Mouse (Mus musculus) layer of hippocampus, adult 6 months (tissue): ENCODE results near the gene Dlg4. TPM values are rescaled to one million over a fixed set of nuclear protein-coding genes. Genes with fewer than 3 reads are reported as not detected.

Experiments
- long read RNA-seq, 2 experiments: library from polyadenylated mRNA; unstranded; transcript quantifications; one replicate each; pipeline ENCODE4 v2.0.0; 2019 to 2020
- microRNA-seq: library from miRNA; unstranded; fragments of <30 nt; microRNA quantifications from one replicate; pipeline ENCODE4 v1.2.0, GENCODE M21; 2020
- polyA plus RNA-seq: library from polyadenylated mRNA; unstranded; fragments of <200 nt; fragmentation: Nextera tagmentation; gene quantifications from 2 replicates; pipeline ENCODE4 v1.2.3, GENCODE M21; 2021

Gene Dlg4
- 64.5 and 70.1 TPM in 2 replicates for polyA plus RNA-seq
- long read RNA-seq, experiment 1, partial matches to known transcripts = 6 of 14 reads
- long read RNA-seq, experiment 1, other reads (novel, unspliced or antisense) = 8 of 14 reads
- long read RNA-seq, experiment 2, partial matches to known transcripts = 10 of 23 reads
- long read RNA-seq, experiment 2, other reads (novel, unspliced or antisense) = 10 of 23 reads

DNA sequence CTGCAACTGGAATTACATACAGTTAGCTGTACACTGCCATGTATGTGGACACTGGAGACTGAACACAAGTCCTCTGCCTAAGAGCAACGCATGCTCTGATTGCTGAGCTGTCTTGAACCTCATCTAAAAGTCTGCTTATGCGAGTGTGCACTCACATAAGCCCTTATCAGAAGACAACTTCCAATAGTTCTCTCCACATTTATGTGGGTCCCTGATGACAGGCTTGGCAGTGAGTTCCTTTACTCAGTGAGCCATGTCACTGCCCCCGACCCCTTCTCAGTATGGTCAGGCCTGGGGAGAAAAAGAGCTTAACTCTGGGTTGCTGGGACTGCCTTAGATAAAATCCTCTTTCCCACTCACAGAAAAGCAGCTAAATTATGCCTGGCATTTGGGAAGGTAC lies at the start of gene Dlg4:
Gene Dlg4, plus strand, starts transcription at position 274 of the 400 bp plus-strand sequence.

DNA sequence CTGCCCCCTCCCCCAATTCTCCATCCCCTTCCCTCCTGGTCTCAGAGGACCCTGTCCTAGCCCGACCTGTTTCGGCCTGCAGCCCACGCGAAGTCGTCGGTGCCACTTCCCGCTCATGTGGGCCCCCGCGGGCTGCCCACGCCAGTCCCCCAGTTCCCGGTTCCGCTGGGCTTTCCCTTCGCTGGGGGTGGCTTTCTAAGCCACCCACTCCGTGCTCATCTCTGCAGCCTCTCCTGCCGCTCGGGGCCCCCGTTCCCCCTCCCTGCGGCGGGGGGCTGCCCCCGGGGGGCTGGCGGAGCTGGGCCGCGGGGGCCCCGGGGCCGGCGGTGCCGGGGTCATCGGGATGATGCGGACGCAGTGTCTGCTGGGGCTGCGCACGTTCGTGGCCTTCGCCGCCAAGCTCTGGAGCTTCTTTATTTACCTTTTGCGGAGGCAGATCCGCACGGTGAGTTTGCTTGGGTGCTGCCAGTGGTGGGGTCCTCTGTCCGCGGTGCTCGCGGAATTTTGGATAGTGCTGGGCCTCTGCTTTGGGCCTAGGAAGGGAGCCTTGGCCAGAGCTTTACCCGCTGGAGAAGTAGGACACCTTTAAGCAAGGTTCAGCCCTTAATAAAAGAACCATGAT lies 35.5 kb upstream of the Dlg4 start, which contains the start of gene Ctdnep1:
Gene Ctdnep1, plus strand, starts transcription at position 16 of the 622 bp plus-strand sequence.

DNA sequence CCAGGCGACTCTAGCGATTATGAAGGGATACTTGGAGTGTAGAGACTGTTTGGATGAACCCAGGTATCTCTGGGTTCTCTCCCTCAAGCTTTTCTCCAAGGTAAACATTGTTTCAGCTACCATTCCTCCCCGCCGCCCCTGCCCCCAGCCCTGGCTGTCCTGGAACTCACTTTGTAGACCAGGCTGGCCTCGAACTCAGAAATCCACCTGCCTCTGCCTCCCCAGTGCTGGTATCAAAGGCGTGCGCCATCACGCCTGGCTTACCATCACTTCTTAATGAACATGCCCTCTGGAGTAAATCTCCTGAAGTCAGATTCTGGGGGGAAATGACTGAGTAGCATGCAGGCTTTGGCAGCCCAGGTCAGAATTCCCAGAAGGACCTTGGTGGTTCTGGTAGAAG lies 34.5 kb upstream of the Dlg4 start, which contains the start of gene Elp5:
Gene Elp5, minus strand, starts transcription at position 293 of the 400 bp plus-strand sequence.

DNA sequence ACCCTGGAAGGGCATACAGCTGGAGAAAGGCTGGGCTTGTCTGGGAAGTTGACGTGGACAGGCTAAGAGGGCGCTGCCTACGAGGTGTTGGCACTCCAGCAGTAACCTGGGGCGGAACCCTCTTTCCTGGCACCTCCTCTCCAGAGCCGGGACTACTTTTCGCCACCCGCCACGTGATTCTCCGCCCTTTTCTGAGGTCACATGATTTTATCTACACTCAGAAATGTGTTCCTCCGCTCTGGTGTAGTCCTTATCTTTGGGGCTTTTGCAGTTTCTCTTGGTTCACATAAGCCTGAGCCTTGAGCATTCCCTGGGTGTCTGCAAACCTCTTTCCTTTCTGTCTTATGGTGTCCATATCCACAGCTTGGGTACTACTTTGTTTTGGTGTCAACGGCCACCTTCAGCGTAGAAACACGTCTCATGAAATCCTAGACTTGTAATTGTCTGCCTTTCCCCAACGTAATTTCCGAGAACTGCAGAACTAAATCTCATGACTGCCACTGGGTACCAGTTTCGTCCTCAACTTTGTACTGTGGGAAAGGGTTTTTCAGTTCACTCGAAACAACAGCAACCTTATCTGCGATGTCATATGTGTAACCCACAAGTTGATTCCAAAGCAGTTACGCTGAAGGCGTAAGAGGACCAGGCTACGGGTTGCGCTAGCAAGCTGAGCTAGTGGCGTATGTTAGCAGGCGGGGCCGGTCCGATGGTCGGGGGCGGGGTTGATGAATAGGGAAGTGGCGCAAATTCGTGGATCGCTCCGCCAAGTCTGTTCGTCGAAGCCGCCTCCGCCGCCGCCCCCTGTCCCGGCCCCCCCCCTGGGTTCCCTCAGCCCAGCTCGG lies 25.7 kb upstream of the Dlg4 start, which contains the start of gene Gabarap:
Gene Gabarap, plus strand, starts transcription at position 294 of the 842 bp plus-strand sequence.

DNA sequence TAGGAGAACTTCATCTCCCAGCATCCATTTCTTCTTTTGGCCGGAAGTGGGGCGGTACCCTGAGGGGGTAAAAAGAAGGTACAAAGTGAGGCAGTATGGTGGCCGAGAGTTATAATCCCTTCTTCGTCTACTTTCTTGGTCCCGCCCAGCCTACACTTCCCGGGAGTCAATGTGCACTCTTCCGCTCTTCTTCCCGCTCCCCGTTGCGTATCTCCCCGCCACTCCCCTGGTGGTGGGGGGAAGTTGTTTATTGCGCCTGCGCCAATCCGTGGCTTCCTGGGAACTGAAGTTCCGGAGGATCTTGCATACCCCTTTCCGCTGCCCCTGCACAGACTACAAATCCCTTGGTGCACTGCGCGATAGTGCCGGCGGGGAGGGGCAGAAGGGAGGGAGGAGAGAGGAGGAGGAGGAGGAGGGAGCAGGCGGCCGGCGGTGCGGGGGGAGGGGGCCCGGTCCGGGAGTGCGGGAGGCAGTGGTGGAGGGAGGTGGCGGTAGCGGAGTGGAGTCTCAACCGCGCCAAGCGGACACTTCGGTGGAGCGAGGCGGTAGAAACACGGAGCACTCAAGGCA lies 21.3 kb upstream of the Dlg4 start, which contains the start of gene Phf23:
Gene Phf23, plus strand, starts transcription at position 387 of the 570 bp plus-strand sequence.

DNA sequence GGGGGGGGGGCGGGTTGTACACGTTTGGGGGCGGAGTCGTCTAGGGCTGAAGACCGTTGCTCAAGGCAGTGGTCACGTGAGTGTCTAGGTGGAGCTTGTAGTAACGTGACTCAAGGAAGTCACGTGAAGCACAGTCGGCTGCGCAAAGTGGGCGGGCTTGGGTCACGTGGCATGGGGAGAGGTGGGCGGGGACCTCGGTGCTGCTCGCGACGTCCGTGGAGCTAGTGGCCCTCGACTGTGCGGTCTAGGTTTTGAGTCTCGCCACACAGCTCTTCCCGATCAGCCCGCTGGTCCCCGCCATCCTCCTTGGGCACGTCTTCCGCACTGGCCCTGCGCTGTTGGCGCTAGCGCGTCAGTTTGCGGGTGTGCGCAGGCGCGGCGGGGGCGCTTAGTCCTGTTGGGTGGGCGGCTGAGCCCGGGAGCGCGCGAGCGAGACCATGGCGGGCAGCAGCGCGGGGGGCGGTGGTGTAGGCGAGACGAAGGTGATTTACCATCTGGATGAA lies 16.3 kb upstream of the Dlg4 start, which contains the start of gene Dvl2:
Gene Dvl2, plus strand, starts transcription at position 200 of the 503 bp plus-strand sequence.

DNA sequence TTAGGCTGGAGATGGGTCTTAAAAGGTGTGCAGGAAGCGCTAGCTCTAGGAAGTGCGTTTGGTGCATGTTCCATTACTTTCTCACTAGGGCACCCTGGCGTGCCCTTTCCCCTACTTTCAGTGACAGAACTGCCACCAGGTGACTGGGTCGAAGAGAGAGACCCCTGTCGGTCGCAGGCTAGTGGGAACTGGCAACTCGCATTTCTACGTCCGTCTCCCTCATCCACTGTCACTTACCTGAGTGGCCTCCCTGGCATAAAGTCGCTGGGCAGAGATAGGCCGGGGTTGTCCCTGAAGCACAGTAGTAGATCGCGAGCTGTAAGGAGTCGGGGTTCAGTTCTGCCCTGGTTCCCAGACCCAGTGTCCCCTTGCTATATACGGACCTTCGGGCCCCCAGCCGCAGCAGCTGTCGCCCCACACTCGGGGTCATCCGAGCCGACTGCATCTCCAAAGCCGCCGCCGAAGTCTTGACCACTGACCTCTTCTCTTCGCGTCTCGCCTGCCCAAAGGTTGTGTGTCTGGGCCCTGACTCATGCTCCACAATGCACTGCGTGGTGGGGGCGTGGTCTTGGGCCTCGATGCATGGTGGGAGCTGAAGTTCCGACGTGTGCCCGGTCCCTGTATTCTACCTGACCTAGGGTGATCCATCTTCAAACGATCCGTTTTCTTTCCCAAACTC lies 1.7 kb upstream of the Dlg4 start, which contains the start of gene Acadvl:
Gene Acadvl, minus strand, starts transcription at position 532 of the 679 bp plus-strand sequence.

DNA sequence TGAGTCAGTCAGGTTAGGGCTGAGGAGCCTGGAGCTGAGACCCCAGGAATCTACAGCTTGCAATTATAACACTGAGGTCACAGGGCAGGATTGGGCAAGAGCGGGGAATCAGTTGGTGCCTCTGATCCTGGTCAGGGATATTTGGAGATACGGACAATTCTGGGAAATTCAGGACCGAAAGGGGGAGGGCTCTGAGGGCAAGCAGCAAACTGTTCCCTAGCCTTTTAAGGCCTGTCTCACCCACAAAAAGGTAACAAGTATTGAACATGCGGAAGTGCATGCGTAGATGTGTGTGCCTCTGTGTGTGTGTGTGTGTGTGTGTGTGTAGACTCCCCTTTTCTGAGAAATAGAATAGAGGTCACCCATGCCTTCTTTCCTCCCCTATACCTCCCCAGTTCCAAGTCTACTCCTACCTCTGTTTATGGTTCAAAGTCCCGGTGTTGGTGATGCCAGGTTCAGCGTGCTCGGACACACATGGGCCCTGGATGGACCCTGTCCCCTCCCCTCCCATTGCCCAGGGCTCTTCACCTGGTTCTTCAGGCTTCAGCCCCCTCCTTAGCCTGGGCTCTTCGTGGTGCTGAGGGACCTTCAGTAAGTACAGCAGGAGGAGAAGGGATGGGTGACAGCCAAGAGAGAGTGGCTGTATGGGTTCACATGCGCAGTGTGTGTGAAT lies 37.3 kb downstream of the Dlg4 start, which contains the start of gene Asgr1:
Gene Asgr1, plus strand, starts transcription at position 188 of the 673 bp plus-strand sequence.

DNA sequence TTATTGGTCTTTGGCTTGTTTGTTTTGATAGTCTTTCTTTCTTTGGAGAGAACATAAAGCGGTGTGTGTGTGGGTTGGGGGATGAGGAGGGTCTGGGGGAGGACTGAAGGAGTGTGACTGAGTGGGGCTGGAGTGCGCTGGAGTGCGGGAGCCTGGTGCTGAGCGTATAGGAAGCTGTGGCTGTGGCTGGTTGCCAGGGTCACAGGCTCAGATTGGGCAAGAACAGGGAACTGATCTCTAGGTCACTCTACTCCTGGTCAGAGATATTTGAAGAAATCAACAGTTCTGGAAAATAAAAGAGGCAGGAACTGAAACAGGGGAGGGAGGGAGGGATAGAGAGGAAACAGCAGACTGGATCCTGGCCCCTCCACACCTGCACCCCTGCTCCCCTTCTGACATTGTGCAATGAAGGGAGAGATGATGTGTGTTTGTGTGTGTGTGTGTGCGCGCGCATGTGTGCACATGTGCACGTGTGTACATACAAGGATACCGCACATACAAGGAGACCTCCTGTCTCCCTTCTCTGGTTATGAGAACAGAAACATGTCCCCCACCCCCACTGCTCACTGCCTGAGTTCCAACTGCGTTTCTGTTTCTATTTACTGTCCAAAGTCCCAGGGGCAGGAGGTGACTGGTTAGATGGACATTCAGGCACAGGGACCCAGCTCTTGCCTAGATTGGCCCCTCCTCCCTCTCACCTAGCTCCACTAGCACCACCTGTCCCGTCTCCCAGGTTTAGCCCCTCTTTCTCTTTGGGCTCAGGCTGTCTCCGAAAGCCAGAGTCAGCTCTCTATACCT lies 75.4 kb downstream of the Dlg4 start, which contains the start of gene Asgr2:
Gene Asgr2, plus strand, starts transcription at position 659 of the 798 bp plus-strand sequence.

Small RNA genes within 50 kb of the gene (microRNA-seq; reads per million reads assigned to microRNA genes)
- gene Gm44349 (not detected), gene Mir324 (12,002 reads per million, percentile 97 among the genes with 10 or more reads in this experiment)

Other genes with a start within 250 kb of the Dlg4 start
- gene Chrnb1, start 221.0 kb upstream of the Dlg4 start, polyA plus RNA-seq = 0.25 and 0.46 TPM in 2 replicates
- gene Fgf11, start 215.1 kb upstream of the Dlg4 start, polyA plus RNA-seq = 3.7 and 3.9 TPM in 2 replicates
- gene Tmem102, start 211.3 kb upstream of the Dlg4 start, polyA plus RNA-seq = 0.40 and 1.9 TPM in 2 replicates
- gene Gm39566, start 201.6 kb upstream of the Dlg4 start, polyA plus RNA-seq = not detected in 2 replicates
- gene Spem2, start 198.5 kb upstream of the Dlg4 start, polyA plus RNA-seq = not detected in 2 replicates
- not detected in 2 replicates for gene Spem1, start 194.8 kb upstream of the Dlg4 start, polyA plus RNA-seq
- gene Nlgn2, start 179.2 kb upstream of the Dlg4 start, polyA plus RNA-seq = 10.5 and 10.6 TPM in 2 replicates
- gene Tmem256, start 178.4 kb upstream of the Dlg4 start, polyA plus RNA-seq = 460 and 516 TPM in 2 replicates
- 5.0 and 5.4 TPM in 2 replicates for gene Plscr3, start 170.6 kb upstream of the Dlg4 start, polyA plus RNA-seq
- gene Tnk1, start 158.2 kb upstream of the Dlg4 start, polyA plus RNA-seq = not detected in 2 replicates
- gene Tmem95, start 138.9 kb upstream of the Dlg4 start, polyA plus RNA-seq = not detected in 2 replicates
- 0.63 and 0.64 TPM in 2 replicates for gene Kctd11, start 135.5 kb upstream of the Dlg4 start, polyA plus RNA-seq
- not detected in 2 replicates for gene Acap1, start 121.4 kb upstream of the Dlg4 start, polyA plus RNA-seq
- gene 2810408A11Rik, start 116.0 kb upstream of the Dlg4 start, polyA plus RNA-seq = 0.24 and 0.34 TPM in 2 replicates
- 9.8 and 12.3 TPM in 2 replicates for gene Neurl4, start 115.9 kb upstream of the Dlg4 start, polyA plus RNA-seq
- 20.7 and 21.7 TPM in 2 replicates for gene Gps2, start 103.1 kb upstream of the Dlg4 start, polyA plus RNA-seq
- 766 and 767 TPM in 2 replicates for gene Eif5a, start 95.0 kb upstream of the Dlg4 start, polyA plus RNA-seq
- 0.35 TPM in 1 of 2 replicates, not detected in the other for gene Ybx2, start 81.1 kb upstream of the Dlg4 start, polyA plus RNA-seq
- gene Slc2a4, start 68.8 kb upstream of the Dlg4 start, polyA plus RNA-seq = 0.43 and 0.93 TPM in 2 replicates
- gene Cldn7, start 52.2 kb upstream of the Dlg4 start, polyA plus RNA-seq = not detected in 2 replicates
- 15.1 and 15.6 TPM in 2 replicates for gene Ctdnep1, start 35.8 kb upstream of the Dlg4 start, polyA plus RNA-seq
- 101 and 106 TPM in 2 replicates for gene Elp5, start 34.4 kb upstream of the Dlg4 start, polyA plus RNA-seq
- 359 and 408 TPM in 2 replicates for gene Gabarap, start 25.8 kb upstream of the Dlg4 start, polyA plus RNA-seq
- gene Phf23, start 21.2 kb upstream of the Dlg4 start, polyA plus RNA-seq = 8.8 and 10.5 TPM in 2 replicates
- gene Dvl2, start 16.3 kb upstream of the Dlg4 start, polyA plus RNA-seq = 1.4 and 1.7 TPM in 2 replicates
- gene Acadvl, start 1.5 kb upstream of the Dlg4 start, polyA plus RNA-seq = 61.5 and 64.6 TPM in 2 replicates
- gene Asgr1, start 37.1 kb downstream of the Dlg4 start, polyA plus RNA-seq = 0.48 and 2.2 TPM in 2 replicates
- not detected in 2 replicates for gene Asgr2, start 75.7 kb downstream of the Dlg4 start, polyA plus RNA-seq
- 0.34 and 0.46 TPM in 2 replicates for gene Mgl2, start 113.4 kb downstream of the Dlg4 start, polyA plus RNA-seq
- 0.34 and 0.69 TPM in 2 replicates for gene Clec10a, start 139.3 kb downstream of the Dlg4 start, polyA plus RNA-seq
- gene Slc16a11, start 195.8 kb downstream of the Dlg4 start, polyA plus RNA-seq = 4.8 and 6.3 TPM in 2 replicates
- gene Slc16a13, start 204.1 kb downstream of the Dlg4 start, polyA plus RNA-seq = 2.4 and 3.5 TPM in 2 replicates
- gene Bcl6b, start 212.9 kb downstream of the Dlg4 start, polyA plus RNA-seq = 0.25 and 0.31 TPM in 2 replicates
- gene 0610010K14Rik, start 221.0 kb downstream of the Dlg4 start, polyA plus RNA-seq = 75.4 and 84.9 TPM in 2 replicates
- 16.6 and 17.2 TPM in 2 replicates for gene Gm21988, start 222.9 kb downstream of the Dlg4 start, polyA plus RNA-seq
- gene Rnasek, start 222.9 kb downstream of the Dlg4 start, polyA plus RNA-seq = 921 and 941 TPM in 2 replicates
- gene Alox12, start 238.4 kb downstream of the Dlg4 start, polyA plus RNA-seq = 0.28 and 0.30 TPM in 2 replicates